Mouse (Mus musculus) kidney, postnatal 14 days (tissue): Measurements from ENCODE around the gene Top1.

ENCODE experiments used
- DNase-seq: peaks from one replicate; pipeline ENCODE4 v3.0.0; 2022; ENCODE audit warnings: mixed read lengths

The Top1 gene

DNA sequence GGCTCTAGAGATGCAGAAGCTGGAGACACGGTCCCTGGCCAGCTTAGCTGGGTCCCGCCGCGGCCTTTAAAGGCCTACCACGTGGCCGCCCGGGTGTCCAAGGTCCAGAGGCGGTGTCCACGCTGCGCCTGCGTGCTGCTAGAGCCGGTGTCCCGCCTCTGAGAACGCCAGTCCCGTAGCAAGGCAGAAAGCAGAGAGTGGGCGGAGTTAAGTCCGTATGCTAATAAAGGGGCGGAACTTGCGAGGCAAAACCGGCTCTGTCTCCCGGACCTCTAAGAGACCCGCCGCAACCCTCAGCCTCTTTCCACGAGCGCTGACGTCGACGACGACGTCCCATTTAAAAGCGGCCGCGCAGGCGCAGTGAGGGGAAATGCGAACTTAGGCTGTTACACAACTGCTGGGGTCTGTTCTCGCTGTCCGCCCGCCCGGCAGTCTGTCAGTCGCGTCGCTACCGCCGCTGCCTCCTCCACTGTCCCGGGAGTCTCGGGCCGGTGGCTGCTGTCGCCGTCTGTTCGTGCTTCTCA, at the start of gene Top1:
TSS of gene Top1 (plus strand) at position 275 of the 524 bp plus-strand sequence.
- peak; percentile 100 for DNase-seq

DNA sequence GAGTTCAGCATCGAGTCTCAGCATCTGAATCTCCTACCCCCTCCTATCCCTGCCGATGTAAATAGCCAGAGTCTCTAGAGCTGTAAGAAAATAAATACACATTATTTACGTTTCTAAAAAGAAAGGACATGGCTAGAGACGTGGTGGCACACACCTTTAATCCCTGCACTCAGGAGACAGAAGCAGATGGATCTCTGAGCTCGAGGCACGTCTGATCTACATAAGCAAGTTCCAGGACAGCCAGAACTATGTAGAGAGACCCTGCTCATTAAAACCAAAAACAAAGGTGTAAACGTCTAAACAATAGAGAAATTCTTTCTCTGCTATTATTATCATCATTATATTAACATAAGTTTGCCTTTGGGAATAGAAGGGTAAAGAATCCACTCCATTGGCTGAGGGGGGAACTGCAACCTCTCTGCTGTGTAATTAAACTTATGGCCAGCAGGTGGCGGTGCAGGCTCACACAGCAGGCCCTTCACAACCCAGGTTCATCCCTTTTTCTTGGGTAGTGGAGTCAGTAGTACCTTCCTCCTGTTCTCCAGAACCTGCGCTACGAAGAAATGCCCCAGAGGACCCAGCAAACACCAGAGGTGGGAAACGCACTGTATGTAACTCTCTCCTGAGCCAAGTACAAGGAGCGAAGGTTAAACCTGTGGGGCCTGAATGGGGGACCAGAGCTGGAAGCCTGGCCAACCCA, 48.0 kb upstream of the Top1 start:
- DNase-seq, result peak; percentile 75

- DNase-seq, result peak; percentile 49
Measured at GRCm38 (mm10) chr2:160601805-160602204, 43.9 kb upstream of the Top1 start.

DNA sequence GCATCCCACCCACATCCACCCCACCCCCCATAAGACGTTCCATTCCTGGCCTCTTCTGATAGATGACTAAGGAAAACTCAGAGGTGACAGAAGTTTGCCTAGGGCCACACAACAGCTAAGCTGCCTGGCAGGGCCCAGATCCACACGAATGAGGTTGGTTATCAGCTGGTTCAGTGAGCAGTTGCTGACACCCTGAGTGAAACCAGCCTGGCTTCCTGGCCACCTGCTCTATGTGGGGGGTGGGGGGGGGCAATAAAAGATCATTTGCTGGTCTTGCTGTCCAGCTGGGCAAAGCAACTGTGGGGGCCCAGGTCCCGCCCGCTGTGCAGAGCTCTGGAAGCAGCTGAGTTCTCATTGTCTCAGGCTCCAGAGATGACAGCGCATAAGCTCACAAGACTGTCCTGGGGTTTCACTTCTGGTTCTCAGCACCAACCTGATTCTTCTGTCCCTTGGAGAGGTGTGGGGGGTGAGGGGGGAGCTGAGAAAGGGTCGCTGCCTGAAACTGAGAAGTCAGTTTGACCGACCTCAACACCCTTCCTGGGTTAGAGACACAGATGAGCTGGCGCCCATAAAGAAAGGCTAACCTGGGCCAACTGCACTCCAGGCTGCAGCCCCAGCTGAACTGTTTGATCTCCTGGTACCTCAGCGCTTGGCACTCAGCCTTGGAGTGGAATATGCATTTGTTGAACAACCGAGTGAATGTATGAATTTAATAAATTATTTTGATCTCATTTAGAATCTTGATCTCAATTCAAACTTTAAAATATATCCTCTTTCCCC, 42.3 kb upstream of the Top1 start:
- DNase-seq, result no peak

GRCm38 (mm10) chr2:160610012-160610411, 35.7 kb upstream of the Top1 start:
- no peak for DNase-seq

- DNase-seq, result no peak
Measured at GRCm38 (mm10) chr2:160613186-160613919, 32.3 kb upstream of the Top1 start.

DNA sequence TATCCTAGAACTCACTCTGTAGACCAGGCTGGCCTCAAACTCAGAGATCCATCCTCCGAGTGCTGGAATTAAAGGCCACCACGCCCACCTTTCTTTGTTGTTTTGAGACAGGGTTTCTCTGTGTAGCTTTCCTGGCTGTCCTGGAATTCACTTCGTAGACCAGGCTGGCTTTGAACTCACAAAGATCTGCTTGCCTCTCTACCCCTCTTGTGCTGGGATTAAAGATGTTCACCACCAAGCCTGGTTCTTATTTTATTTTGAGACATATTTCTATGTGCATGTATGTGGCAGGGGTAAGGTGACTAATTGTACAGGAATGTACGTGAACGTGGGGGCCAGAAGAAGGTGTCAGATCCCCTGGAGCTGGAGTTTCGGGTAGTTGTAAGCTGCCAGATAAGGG, 27.9 kb upstream of the Top1 start:
- no peak for DNase-seq

DNA sequence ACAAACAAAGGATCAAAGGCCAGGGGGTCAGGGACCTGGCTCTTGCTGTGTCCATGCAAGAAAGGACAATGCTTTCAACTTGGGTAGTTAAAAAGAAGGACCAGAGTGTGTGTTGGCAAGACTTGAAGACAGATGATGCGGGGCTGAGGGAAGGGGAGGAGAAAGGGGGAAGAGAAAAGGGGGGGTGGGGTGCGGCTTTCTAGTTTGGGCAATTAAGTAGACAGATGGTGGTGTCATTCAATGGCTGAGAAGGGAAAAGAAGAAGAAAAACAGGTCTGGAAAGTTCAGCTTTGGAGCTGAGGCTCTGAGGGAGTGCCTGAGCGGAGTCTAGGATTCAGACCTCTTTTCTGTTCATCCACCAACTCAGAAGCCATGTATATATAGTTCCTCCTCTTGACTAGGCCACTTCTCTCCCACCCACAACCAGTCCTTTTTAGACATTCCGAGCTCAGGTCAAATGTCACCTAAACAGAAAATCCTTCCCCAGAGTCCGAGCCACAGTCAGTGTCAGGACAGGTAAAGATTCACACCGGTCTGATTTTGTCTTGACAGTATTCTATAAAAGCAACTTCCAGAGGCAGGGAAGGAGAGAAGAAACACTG, 27.0 kb upstream of the Top1 start:
- no peak for DNase-seq

DNA sequence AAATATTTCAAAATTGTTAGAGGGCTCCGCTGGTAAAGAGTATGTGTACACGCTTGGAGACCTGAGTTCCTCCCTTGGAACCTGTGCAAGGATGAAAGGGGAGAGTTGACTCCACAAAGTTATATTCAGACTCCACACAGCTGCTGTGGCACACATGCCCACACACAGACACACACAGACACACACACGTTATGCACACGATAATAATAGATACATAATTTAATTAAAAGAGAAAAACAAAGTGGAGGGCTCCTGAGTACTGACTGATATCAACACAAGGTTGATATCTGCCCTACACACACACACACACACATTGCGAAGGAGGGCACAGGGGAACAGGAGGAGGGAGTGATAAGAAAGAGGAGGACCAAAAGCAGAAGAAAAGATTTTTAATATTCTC, 26.4 kb upstream of the Top1 start:
- no peak for DNase-seq

DNA sequence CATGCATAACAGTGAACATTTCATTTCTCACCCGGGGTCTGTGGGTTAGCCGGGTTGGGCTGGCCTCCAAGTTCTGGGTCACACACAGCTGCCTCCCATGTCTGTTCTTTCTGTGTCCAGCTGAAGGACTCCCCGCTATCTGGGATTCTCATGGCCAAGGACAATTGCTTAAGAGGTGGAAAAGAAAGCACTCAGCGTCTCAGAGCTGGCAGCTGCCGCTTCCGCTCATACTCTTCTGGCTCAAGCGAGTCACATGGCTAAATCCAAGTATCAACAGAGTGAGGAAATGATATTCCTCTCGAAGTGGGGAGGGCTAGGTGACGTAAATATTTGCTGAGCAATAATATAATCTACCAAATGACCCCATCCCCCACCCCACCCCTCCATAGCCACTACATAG, 25.9 kb upstream of the Top1 start:
- DNase-seq, result peak; percentile 77

GRCm38 (mm10) chr2:160620279-160620963, 25.3 kb upstream of the Top1 start:
- no peak for DNase-seq

- DNase-seq, result no peak
Measured at GRCm38 (mm10) chr2:160621001-160621448, 24.7 kb upstream of the Top1 start.

- peak; percentile 96 for DNase-seq
Measured at GRCm38 (mm10) chr2:160621661-160622211, 24.0 kb upstream of the Top1 start.

- DNase-seq, result no peak
Measured at GRCm38 (mm10) chr2:160622646-160623045, 23.0 kb upstream of the Top1 start.

DNA sequence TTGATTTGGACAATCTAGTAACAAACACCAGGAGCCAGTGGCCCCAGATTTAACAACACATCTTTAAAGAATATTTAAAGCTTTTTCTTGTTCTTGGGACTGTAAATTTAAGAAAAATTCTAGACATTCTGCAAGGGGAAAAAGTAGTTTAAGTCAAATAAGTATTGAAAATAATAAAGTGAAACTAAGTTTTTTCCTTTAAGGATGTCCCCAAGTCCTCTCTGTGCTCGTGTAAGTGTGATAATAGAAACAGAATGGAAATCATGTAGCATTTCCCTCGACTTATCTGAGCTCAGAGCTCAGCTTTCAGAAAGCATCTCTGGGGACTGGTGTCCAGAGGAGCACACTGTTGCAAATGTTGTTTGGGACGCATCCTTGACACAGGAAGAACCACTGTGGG, 21.9 kb upstream of the Top1 start:
- no peak for DNase-seq

DNA sequence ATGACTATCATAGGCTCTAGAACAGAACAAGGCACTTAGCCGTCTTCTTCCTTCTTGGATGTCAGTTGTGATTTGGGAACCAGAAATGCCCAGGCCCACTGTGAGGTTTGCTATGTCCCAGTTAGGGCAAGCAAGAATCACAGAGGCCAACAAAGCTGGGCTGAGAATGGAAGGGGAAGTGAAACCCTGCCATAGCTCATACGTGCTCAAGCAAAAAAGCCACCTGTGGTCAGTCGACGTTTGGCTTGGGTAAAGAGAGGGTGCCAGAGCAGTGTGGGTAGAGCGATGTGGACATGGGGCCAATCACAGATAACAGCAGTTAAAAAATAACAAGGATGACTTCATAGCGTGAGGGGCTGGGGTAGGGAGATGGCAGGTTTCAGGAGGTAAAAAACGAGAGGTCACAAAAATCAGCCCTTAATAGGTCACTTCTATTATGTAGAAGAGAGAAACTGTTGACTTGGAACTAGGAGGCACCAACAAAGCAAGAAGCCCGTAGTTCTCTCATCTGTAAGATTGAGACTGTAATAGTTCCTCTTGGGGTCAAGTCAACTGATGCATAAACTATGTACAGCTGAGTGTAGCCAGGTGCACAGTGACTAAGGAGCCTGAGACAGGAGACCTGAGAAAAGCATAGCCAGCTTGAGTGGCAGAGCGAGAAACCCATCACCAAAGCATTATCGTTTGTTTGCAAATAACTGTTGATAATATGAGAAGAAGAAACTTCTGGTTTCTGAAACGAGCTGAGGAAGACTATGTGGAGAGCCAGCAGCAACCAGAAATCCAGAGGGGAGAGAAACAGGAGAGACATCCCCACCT, 18.3 kb upstream of the Top1 start:
- no peak for DNase-seq

DNA sequence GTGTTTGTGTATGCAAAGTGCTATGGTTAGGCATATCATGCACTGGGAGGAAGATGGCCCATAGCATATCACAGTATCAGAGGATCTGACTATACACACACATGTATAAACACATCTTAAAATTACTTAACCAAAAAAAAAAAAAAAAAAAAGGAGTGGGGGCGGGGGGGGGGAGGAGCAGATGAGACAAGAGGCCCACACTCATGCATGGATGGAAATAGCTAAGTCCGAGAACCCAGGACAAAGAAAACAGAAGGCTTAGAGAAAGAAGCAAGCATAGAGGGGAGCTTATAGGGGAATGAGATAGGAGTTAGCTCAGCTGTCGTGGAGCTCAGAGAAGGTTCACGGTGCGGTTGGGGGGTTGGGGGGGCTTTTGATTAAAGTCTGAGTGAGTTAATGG, 17.6 kb upstream of the Top1 start:
- no peak for DNase-seq

- DNase-seq, result no peak
Measured at GRCm38 (mm10) chr2:160628666-160629527, 16.8 kb upstream of the Top1 start.

- DNase-seq, result no peak
Measured at GRCm38 (mm10) chr2:160629528-160629830, 16.2 kb upstream of the Top1 start.

DNA sequence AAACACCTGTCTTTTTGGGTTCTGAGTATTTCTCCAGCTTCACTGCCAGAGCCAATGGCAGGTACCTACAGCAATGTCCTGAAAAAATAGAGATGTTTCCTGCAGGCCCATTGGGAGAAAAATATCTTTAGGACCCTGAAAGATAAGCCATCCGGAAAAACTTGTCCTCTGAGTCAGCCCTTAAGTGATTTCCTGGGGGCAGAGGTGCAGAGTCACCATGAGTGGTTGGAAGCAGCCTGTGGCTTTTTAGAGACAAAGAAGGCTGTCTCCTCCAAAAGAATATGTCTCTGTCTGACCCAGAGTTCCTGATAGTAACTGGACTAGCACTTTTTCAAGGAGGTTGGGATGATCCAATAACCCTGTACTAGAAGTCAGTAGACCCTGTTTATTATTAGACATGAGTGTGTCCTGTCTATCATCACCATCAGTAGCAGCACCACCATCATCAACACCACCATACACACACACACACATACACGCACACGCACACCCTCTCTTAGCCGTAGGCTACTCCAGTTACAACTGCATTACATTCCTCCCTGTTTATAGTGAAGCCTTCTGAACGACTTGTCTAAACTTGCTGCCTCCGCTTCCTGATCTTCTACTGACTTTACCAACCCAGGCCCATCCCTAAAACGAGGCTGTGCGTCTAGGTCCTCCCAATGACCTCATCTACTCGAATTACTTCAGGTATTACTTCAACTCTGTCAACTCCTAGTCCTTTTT, 14.7 kb upstream of the Top1 start:
- DNase-seq, result no peak
